Mouse (Mus musculus) heart, postnatal 25 days (tissue): ENCODE data around the gene Dedd. TPM values are rescaled to one million over a fixed set of nuclear protein-coding genes. Genes with fewer than 3 reads are reported as not detected.
A peak's percentile ranks its signal among the peaks of the same experiment; 100 is the strongest.
"Not testable (repeated sequence)": the region's sequence is repeated elsewhere in the genome, so short reads cannot be mapped to it uniquely, and the experiment has no call there.

Experiments
- DNase-seq: peaks from one replicate; pipeline ENCODE4 v3.0.0; 2022; ENCODE audit warnings: low spot score
- intact Hi-C: fragments of 180-260 bp; cut with DNase I; formaldehyde crosslinking; loops from one replicate; pipeline ENCODE4 v1.15.1; 2025
- total RNA-seq, 2 experiments: library from RNA; stranded (reverse); gene quantifications; 2 replicates each; pipeline ENCODE4 v1.2.3; 2021

Gene Dedd
- total RNA-seq, 2 experiments from 2014 or later, result 21.9 to 22.2 TPM

DNA sequence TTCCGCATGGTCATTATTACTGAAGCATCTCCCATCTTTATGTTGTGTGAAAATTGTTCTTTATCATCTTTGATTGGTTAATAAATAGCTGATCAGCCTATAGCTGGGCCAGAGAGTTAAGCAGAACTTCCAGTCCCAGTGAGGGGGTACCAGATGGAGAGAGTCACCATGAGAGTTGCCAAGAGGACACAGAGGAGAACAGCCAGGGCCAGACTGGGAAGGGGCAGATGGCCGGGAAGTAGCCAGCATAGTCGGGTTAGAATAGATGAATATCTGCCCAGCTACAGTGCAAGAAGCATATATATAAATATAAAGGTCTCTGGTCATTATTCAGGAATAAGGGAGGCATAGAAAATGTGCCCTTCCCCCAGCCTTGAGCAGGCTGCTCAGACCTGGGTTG, 30.7 kb upstream of the Dedd start:
- no peak for DNase-seq
- intact Hi-C loops, result no loop called here

DNA sequence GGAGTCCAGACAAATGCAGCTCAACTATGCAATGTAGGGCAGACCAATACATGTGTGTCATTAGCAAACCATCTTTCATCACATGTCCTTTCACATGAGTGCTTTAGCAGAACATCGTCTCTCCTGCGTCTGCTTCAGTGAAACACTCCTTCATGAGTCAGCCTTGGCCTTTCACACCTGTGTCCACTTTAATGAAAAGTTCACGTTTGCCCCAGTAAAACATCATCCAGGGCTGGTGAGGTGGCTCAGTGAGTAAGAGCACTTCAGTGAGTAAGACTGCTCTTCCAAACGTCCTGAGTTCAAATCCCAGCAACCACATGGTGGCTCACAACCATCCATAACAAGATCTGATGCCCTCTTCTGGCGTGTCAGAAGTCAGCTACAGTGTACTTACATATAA, 22.8 kb upstream of the Dedd start:
- intact Hi-C loops, DNase-seq: not testable (repeated sequence)

DNA sequence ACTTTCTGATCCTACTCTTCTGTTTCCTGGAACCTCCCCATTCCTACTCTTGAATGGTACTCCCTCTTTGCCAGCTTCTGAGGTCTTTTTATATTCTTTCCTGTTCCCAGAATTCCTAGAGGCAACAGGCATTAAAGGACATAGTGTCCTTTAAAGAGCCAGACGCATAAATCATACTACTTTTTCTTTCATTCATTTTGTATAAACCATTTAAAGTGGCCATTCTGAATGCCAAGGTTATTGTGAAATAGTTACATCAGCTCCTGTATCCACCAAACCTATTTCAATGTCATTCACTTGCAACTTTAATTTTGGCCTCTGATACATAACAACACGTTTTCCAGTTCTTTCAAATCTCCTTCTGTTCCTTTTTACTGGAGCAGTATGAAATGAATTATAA, 19.6 kb upstream of the Dedd start:
- intact Hi-C loops, result no loop called here
- DNase-seq, result no peak

DNA sequence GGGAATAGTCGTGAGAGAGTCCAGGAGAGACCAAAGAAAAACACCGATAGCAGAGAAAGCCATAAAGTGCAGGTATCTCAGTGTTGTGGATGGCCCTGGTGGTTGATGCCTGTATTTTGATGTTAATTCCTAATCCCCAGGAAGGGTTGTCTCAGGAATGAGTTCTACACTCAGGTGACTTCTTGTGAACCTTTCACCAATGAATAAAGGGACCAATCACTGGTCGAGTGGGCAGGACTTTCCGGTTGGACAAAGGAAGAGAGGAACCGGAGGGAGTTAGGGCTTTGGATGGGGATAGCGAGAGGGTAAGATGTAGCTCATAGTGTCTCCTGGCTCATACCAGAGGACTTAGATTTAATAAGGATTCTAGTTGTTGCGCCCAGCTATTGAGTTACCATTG, 9.2 kb upstream of the Dedd start:
- intact Hi-C loops, result no loop called here
- no peak for DNase-seq

DNA sequence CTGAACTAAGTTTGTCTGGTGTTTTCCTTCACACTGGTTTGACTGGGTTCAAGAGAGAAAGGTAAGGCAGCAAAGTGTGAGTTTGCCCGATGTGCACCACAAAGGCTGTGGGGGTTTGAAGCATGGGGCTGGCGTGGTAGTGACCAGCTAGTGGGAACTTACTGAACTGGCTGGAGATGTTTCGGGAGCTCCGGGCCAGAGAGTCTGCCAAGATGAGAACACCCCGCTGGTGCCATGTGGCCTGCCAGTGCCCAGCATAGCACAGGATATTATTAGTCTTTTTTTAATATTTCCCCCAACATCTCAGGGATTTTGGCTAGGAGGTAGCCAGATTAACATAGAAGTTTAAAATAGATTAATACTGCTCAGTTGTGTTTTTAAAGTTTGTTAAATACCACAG, 8.8 kb upstream of the Dedd start:
- no peak for DNase-seq
- intact Hi-C loops, result no loop called here

DNA sequence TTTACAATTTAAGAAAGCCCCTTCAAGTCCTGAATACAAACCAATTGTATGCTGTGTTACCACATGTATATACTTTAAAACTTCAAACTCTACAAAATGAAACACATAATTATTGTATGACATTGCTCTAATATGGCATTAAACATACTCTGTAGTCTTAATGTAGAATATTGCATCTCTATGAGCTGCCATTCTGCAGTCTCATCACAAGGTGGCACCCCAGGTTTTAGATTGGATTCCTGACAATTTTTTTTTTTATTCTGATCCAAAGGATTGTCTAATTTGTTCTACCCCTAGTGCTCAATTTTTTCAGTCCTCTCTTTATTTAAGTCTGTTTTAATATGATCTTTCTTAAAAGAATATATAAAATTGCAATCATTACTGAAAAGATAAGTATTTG, 7.5 kb upstream of the Dedd start:
- intact Hi-C loops, result no loop called here
- DNase-seq, result no peak

DNA sequence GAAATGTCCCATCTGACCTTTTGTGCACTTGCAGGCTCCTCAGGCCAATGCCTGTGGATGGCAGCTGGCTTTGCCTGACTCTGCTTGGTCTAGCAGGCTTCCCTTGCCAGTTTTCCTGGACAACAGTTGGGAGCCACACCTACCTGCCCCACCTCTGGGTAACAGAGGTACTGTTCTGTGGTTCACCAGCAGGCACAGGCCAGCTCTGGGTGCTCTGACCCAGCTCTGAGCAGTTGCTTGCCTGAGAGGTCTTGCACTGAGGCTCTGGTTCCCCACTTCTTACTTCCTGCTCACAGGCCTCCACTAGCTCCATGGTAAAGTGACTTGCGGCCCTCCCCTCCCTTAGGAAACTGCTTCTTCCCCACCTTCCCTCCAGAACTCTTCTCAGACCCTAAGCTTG, 6.9 kb upstream of the Dedd start:
- intact Hi-C loops, result loop anchor here (2.0 kb wide), 1 partner anchor 33 kb away; no protein-coding TSS in a partner anchor
- DNase-seq, result no peak

DNA sequence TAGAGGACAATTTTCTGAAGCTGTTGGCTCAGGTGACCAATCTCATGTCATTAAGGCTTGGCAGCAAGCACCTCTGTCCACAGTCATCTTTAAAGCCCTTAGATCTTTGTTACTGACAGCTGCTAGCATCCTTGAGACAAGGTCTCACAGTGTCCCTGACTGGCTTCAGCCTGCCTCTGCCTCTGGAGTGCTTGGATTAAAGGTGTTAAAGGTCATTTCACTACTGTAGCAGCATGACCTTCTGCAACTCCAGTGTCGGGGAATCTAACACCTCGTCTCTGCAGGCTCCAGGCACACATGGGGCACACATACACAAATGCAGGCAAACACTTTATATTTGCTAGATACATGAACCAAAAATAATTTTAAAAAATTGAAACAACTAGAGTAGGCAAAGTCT, 3.4 kb upstream of the Dedd start:
- no peak for DNase-seq
- intact Hi-C loops, result loop anchor here (5.0 kb wide), 1 partner anchor 87 kb away; the partner anchor contains the start of gene Usf1

DNA sequence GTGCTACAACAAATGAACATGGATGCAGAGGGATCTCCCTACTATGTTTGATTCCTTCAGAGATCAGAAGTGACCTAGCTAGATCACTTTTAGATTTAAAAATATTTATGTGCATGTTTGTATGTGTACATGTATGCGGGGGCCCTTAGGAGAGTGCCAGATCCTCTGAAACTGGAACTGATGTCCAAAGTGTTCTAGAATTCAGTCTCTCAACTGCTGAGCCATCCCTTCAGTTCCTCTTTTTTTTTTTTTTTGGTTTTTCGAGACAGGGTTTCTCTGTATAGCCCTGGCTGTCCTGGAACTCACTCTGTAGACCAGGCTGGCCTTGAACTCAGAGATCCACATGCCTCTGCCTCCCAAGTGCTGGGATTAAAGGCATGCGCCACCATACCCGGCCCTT, 2.4 kb upstream of the Dedd start:
- intact Hi-C loops, result loop anchor here (5.0 kb wide), 1 partner anchor 86 kb away; the partner anchor contains the start of gene Usf1
- not testable (repeated sequence) for DNase-seq

DNA sequence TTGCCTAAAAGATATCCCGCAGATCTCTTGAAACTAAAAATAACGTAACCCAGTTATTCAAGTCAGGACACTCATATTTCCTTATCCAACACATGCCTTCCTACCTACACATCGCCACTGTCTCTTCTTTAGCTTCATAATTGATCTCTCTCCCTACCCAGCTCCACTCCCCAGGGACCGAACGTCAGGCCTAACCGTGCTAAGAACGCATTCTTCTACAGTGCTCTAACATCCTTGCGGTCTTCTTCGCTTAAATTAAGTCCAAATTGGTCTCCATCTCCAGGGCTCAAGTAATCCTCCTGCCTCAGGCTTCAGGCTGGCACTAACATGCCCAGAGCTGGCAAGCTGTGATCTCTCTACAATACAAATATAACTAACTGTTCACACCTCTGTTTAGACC, 701 bp upstream of the Dedd start:
- intact Hi-C loops, result loop anchor here (2.0 to 5.0 kb wide), 2 partner anchors 33 to 84 kb away; partner anchors contain the start of genes Ufc1 and Usf1
- no peak for DNase-seq

DNA sequence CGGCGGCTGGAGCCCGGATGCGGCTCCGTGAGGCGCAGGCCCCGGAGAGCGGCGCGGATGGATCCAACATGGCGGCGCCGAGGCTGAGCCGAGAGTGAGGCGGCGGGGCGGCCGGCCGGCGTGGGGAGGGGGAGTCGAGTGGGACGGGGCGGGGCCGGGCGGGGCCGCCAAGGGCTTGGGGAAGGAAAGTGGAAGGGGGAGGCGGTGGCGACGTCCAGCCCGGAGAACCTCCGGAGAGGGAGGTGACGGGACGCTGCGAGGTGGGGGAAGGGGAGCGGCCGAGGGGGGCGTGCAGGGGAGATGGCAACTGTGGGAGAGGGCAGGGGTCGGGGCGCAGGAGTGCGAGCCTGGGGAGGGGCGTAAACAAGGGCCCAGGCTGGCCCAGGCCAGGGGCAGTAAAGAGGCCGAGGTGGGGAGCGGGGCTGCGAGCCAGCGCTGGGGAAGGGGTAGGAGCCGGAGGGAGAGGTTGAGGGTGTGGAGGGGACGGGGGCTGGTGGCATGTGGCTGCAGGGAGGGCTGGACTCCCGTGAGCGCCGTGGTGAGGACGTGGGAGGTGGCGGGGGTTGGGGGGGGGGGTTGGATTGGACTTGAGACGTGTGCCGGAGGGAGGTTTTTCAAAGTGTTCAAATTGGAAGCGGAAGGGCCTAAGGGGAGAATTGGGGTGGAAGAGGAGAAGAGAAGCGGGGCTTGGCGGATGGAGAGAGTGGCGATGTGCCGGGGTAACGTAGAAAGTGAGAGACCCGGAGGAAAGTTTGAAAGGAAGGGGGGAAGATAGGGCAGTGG, 679 bp downstream of the Dedd start:
- intact Hi-C loops, result loop anchor here (2.0 to 5.0 kb wide), 2 partner anchors 35 to 83 kb away; partner anchors contain the start of genes Ufc1 and Usf1
- no peak for DNase-seq

DNA sequence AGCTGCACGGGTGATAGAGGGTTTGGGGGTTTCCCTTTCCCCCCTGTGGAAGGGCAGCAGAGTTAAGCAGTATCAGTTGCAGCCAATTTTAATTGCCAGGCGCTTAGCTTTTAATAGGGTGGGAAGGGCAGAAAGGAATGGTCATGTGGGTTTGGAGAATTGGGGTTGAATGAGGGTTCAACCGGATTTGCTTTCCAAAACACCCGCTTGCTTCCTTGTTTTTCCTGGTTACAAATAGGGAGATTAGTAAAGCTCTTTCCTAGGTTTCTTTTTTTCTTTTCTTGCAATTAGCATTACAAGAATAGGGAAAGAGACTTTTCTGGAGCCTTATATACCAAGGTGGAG, 1.2 kb downstream of the Dedd start:
- no peak for DNase-seq
- intact Hi-C loops, result no loop called here

DNA sequence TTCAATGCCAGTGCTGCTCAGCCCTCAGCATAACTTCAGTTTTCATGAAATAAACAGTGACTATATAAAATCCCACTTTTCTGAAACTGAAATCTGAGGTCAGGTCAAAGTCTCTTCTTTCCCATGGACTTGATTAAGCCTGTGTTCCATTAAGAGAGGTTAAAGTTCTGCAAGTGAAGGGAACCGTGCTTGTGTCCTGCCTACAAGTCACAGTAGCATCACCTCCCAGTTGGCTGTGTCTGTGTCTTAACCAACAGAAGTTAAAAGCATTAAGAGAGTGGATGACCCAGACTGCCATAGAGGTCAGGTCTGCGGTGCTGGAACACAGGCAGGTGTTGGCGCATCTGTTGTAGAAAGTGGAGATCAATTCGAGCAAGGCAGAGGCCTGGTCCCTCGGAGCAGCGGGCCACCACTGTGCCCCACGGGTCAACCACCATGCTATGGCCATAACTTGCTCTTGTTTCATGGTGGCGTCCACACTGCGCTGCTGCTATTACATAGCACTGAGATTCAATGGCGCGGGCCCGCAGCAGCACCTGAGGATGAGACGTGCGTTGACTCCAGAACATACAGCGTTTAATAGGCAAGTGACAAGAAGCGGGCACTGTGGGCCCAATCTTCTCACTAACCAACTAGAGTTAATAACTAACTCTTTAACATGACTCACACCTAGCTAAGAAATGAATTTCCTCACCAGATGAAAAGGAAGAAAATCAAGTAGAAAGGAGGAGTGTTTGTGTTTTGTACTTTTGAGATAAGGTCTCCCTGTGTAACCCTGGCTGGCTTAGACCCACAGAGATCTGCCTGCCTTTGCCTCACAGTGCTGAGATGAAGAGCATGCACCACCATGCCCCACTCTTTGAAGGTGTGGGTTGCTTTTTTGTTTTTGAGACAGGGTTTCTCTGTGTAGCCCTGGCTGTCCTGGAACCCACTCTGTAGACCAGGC, 13.6 kb downstream of the Dedd start:
- intact Hi-C loops, result no loop called here
- DNase-seq, result no peak

DNA sequence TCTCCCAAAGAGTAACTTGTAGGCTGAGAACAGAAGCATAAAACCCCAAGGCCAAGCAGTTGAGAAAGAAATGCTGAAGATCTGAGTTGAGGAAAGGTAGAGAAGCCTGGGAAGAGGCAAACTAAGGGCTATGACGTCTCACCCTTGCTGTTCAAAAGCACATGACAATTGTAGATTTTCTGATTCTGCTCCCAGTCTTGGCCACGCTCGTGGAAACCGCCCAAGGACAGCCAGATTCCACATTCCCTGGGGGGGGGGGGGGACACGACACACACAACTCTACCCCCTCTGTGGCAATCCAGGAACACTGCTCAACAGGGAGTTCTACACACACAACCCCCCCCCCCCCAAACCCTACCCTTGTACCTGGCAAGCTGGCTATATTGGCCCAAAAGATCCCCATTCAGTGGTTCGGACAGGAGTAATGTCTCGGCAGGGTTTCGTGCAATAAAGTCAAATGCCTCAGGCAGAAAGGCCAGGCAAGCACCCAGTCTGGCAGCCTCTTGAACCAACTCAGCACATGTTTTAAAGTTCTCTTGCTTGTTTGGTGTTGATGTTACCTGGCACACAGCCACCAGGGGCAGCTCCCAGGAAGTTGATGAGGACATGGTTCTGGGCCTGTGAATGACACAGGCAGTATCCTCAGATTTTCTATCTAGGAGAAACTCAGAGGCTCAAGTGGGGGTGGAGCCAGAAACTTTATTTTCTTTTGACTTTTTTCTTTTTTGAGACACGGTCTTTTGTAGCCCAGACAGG, 15.2 kb downstream of the Dedd start:
- intact Hi-C loops, result no loop called here
- DNase-seq, result no peak

DNA sequence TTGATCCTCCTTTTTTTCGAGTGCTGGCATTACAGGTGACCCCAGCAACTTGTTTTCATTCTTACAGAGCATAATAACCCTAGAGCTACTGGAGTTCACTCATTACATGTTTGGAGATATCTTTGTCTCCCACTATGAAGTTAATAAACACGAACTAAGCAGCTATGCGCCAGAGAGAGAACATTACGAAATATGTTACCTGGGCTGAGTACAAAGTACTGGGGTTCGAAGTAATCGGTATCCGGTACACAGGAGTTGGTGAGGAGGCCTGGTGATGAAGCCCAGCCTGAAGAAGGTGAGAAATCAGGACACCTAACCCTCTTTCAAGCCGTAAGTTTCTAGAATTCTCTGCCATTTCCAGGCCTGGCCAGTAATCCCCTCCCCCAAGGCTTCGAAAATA, 15.8 kb downstream of the Dedd start:
- intact Hi-C loops, result no loop called here
- no peak for DNase-seq

DNA sequence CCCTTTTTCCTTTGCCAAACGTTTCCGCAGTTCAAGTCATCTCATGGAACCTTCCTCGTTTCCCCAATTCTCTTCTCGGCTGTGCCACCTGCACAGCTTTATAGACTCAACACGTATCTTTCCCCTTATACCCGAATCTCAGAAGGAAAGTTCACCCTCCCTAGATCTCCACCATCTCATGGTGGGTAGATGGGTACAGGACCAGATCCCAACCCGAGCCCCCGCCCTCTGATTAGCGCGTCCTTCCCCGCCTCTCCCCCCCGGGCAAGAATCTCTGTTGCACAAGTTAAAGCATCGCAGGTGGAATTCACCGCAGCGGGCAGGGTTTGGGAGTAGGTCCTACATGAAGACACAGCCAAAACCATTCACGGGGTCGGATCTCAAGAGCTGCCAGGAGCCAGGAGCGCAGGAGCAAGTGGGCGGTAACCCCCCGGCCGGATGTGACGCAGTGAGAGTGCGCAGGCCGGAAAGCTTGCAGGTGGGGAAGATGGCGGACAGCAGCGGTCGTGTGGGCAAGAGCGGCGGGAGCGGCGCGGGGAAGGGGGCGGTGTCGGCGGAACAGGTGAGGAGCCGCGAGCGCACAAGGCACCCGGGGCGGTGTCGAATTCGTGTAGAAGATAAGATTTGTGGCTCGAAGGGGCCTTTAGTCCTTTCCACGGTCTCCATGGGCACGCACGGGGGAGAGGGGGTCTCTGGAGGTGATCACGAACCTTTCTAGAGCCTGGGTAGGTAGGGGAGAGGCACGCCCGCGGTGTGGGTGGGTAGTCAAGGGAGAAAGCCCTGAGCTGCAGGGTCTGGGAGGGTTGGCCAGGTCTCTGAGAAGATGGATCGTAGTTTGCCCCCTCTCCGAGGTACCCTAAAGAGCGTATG, 16.5 kb downstream of the Dedd start, which contains the start of the genes Nit1 and Pfdn2:
Nit1 (minus strand) TSS at position 422 of the 870 bp plus-strand sequence.
Pfdn2 (plus strand) TSS at position 446 of the 870 bp plus-strand sequence.
- peak; percentile 83 for DNase-seq
- intact Hi-C loops, result no loop called here

DNA sequence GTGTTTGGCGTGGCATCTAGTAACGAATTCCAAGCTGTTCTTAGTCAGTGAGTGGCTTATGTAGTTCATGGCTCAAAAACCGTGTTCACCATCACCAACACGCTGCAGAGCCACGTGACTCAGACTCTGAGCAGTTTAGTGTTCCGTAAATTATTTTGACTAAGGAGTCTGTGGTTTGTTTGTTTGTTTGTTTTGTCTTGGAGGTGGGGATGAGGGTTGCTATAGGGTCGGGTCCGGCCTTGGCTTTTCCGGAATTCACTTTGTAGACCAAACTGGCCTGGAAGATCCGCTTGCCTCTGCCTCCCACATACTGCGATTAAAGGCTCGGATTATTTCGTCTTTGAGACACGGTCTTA, 17.1 kb downstream of the Dedd start:
- intact Hi-C loops, result no loop called here

DNA sequence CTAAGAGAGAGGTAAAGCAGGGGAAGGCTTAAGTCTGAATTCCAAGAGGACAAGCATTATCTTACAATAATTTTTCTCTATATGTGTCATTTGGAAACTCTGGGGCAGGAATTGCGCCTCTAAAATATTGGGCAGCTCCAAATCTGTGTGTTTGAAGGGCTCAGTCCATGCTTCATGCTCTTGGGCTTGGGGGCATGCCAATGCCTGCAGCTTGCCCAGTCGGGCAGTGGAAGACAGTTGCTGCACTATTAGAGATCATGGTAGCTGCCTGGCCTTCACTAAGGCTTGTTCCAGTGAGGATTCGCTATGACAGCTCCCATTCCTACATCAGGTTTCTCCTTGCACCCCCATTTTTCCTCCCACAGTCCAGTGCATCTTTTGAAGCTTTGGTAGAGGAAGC, 19.7 kb downstream of the Dedd start:
- no peak for DNase-seq
- intact Hi-C loops, result no loop called here

More for the DNA sequence above, 17.1 kb downstream of the Dedd start:
- DNase-seq, result no peak

DNA sequence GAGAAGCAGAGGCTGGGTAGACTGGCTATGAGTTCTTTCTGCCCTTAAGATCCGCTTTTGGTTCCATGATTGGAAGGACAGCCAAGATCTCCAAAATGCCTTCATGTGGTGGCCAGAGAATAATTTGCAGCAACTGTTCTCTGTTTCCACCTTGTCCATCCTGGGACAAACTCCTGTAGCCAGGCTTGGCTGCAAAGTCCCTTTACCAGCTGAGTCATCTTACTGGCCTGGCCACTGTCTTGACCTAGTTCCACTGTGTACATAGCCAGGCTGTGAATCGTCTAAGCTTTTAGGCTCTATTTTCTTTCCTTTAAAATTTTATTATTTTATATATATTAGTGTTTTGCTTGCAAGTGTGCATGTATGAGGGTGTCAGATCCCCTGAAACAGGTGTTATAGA, 20.3 kb downstream of the Dedd start:
- intact Hi-C loops, result no loop called here
- no peak for DNase-seq
